Mouse (Mus musculus): ENCODE data around the gene Nemf.
A peak's percentile ranks its signal among the peaks of the same experiment; 100 is the strongest.

Gene Nemf

DNA sequence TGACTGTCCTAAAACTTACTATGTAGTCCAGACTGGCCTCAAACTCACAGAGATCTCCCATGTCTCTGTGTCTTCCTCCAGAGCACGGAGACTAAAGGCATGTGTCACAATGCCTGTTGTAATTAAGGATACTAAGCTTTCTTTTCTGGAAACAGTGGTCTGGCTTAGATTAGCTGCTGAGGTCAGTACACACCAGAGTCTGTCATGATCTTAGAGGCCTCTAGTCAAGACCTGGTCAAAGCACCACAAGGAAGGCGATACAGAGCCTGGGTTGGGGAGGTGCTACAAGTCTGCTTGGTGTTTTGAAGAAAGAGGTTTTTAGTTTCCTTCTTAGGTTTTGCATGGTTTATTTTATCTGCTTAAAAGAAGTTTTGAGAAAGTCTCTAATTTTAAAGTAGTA lies 56.6 kb downstream of the Nemf start:
- no peak for DNase-seq

- DNase-seq, result no peak
These were observed 57.1 kb downstream of the Nemf start for GRCm38 (mm10) chr12:69299831-69300230.

- no peak for DNase-seq
These were observed 57.7 kb downstream of the Nemf start for GRCm38 (mm10) chr12:69299231-69299630.

DNA sequence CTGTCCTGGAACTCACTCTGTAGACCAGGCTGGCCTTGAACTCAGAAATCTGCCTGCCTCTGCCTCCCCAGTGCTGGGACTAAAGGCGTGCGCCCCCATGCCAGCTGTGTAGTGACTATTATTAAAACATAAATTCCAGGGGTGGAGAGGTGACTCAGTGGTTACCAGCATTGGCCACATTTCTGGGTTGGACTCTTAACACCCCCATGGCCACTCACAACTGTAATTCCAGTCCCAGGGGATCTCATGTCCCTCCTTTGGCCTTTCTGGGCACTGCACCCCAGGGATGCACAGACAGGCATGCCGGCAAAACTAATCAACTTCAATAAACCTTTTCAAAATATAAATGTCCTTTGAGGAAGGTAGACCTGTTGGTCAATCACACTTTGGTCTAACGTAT lies 58.7 kb downstream of the Nemf start:
- DNase-seq, result no peak

DNA sequence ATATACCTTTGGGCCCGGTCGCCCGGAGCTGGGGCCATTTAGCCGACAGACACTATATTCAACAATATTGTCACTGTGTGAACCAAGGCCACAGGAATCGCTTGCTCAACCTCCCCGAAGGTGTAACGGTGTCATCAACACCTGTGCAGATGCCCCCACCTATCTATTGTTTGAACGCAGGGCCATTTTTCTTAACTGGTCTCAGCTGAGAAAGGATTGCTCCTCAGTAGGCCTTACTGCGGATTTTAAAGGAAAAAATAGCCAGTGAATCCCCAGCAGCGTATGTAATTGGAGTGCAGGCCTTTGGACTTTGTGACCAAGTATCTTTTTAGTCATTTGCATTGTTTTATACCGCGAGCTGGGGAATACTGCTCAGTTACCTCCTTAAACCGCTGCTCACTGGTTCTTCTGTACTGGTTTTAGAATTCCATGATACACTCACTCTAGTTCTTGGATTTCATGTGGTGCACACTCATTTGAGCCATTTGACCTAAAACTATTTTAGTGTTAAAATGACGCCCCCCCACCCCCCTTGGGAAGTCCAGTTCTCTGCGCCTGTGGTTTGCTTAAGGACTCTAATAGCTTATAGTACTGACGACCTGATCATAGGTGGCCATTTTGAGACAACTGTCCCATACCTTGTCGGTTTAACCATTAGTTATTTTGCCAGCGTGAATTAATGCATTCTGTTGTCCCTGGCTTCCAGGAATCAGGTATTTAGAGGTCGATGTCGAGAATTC lies 59.4 kb downstream of the Nemf start:
- DNase-seq, result no peak

DNA sequence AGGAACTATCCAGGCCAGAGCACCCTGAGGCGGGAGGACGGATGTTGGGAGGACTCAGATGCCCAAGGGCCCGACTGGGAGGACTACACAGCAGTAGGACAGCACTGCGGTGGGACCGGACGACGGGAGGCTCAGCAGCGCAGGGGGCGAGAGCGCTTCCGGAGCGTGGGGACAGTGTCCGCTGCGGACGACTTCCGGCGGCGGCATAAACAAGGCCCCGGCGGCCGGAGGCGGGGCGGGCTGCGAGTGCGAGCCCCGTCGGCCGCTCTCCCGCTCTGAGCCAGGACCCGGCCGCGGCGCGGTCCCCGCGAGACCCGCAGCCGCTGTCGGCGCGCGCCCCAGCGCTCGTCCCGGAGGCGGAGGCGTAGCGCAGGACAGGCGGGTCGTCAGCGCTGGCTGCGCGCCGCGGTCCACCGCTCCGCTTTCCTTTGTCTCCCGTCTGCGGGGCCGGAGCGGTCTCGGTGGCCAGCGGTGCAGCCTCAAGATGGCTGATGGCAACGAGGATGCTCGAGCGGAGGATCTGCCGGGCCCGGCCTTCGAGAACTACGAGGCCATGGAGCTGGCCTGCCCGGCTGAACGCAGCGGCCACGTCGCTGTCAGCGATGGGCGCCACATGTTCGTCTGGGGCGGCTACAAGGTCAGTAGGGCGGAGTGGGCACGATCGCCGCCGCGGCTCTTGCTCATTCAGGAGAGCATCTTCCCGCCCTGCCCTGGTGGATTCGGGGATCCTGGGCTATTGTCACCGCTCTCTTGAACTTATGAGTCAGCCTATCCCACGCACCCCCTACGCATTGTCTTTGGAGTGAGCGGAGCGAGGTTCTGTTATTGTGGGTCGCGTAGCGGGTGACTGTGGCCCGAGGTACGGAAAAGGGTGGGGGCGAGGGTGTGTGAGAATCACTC lies 60.2 kb downstream of the Nemf start, which contains the start of gene Klhdc2:
TSS of gene Klhdc2 (plus strand) at position 171 of the 900 bp plus-strand sequence.
- DNase-seq, result peak; percentile 90

- DNase-seq, result no peak
These were observed 61.3 kb downstream of the Nemf start for GRCm38 (mm10) chr12:69295651-69296050.

GRCm38 (mm10) chr12:69294936-69295335 lies 62.0 kb downstream of the Nemf start:
- no peak for DNase-seq

DNA sequence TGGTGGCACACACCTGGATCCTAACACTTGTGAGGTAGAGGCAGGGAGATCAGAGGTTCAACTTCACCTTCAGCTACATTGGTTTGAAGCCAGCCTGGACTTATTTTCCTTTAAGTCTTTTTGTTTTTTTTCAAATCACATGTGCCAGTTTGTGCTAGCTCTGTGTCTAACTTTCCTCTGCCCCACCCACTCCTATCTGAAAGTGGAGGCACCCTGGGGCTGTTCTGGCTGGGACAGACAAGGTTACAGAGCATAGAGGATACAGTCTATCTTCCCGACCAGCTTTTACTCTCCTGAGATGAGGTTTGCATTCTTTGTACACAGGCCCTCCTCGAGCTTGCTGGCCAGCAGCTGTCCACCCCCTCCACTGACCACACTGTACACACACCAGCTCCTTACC lies 63.1 kb downstream of the Nemf start:
- no peak for DNase-seq

DNA sequence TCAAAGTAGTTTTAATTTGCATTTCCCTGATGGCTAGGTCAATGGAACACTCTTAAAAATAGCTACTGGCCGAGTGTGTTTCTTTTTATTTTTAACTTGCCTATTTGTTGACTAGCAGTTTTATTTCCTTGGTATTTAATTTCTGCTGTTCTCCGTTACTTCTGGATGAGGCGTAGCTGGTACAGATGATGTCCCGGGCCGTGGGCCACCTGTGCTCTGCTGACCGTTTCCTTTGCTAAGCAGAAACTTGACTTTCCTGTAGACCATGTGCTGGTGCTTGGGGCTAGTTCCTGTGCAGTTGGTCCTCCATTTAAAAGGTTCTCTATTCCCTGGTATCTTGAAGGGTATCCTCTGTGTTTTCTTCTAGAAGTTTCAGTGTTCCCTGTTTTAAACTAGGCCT lies 64.6 kb downstream of the Nemf start:
- no peak for DNase-seq

DNA sequence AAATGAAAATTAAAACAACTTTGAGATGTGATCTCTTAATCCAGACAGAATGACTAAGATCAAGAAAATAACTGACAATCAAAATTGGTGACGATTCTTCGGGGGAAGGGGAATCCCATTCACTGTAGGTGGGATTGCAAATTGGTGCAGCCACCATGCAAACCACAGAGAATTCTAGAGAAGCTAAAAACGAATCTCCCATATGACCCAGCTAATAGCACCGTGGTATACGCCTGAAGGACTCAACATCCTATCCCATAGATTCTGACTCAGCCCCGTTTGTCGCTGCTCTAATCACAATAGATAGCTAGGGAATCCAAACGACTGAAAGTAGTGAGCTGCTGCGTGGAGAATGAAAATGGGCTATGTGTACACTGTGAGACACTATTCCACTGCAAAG lies 68.3 kb downstream of the Nemf start:
- no peak for DNase-seq

- no peak for DNase-seq
These were observed 69.4 kb downstream of the Nemf start for GRCm38 (mm10) chr12:69287535-69287934.

- no peak for DNase-seq
These were observed 73.8 kb downstream of the Nemf start for GRCm38 (mm10) chr12:69283146-69283545.

- DNase-seq, result no peak
These were observed 76.0 kb downstream of the Nemf start for GRCm38 (mm10) chr12:69280915-69281314.

- DNase-seq, result no peak
These were observed 77.0 kb downstream of the Nemf start for GRCm38 (mm10) chr12:69279931-69280469.

- no peak for DNase-seq
These were observed 88.0 kb downstream of the Nemf start for GRCm38 (mm10) chr12:69268956-69269355.

- DNase-seq, result no peak
These were observed 88.9 kb downstream of the Nemf start for GRCm38 (mm10) chr12:69267956-69268632.

GRCm38 (mm10) chr12:69265031-69265430 lies 91.9 kb downstream of the Nemf start:
- DNase-seq, result no peak

DNA sequence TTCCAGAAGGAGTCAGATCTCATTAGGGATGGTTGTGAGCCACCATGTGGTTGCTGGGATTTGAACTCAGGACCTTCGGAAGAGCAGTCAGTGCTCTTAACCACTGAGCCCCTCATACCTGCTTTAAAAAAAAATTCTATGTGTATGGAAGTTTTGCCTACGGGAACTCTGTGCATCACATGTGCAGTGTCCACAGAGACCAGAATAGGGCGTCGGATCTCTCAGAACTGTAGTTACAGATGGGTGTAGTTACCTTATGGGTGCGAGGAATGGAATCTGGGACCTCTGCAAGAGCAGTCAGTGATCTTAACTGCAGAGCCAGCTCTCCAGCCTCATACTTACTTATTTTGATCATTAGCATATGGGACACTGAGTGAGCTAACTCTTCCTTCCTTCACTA lies 94.7 kb downstream of the Nemf start:
- no peak for DNase-seq

Measured in right cerebral cortex, postnatal 25 days (tissue).